Mouse (Mus musculus) heart, postnatal 0 days (tissue): ENCODE measurements at regions not wholly inside any gene's neighbourhood (a gene's known extent, or its start where the extent isn't known, plus 50 kb on each side); places are given as distances from the start of the nearest gene placed in this dataset.

Source experiments
- CTCF ChIP-seq: IDR thresholded peaks from 2 replicates; pipeline ENCODE4 v1.5.1; 2016; ENCODE audit warnings: antibody characterized with exemption, control low read depth, low read depth
- EP300 ChIP-seq: IDR thresholded peaks from 2 replicates; pipeline ENCODE4 v1.6.1; 2016; ENCODE audit warnings: antibody characterized with exemption, low read depth

DNA sequence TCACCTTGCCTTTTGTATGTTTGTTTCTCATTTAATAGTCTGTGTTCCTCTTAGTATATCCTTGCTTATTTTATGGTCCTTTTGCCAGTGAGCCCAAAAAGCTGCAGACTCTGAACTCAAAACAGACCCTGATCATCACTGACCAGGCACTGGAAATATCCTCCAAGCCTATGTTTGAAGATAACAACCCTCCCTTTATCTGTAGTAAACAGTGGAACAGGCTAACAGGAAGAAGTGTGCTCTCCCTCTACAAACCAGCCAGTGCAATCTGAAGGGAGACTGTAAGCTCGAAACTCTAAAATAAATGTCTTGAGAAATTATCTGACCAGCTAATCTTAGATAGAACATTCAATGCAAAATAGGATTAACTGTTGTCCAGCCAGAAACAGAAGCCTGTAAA is 336.4 kb upstream of the Rag2 start:
- no peak for TF ChIP-seq CTCF
- TF ChIP-seq EP300, result no peak
